Mouse (Mus musculus) CH12.LX (cell line): ENCODE data around the gene Ndufb5. TPM values are rescaled to one million over a fixed set of nuclear protein-coding genes. Genes with fewer than 3 reads are reported as not detected.

Source experiments
- DNase-seq: peaks from one replicate; pipeline ENCODE4 v3.0.0-alpha.2; 2013; ENCODE audit errors: extremely low read depth
- H3K27ac ChIP-seq: 2 replicates; pipeline ENCODE4 v1.5.1; 2012; ENCODE audit warnings: low read depth, mild to moderate bottlenecking, control low read depth, moderate library complexity; ENCODE audit not compliant: insufficient read depth
- H3K27me3 ChIP-seq: replicated peaks from 2 replicates; pipeline ENCODE3; 2012; ENCODE audit warnings: inconsistent platforms
- H3K36me3 ChIP-seq, 2 experiments: replicated peaks in 1 of 2; 2 replicates each; pipeline versions ENCODE3 to v1.6.1; 2012; ENCODE audit warnings: inconsistent platforms in 1 of 2, low read length in 1 of 2, mild to moderate bottlenecking in 1 of 2, mixed read lengths in 1 of 2, moderate library complexity in 1 of 2; ENCODE audit not compliant: control insufficient read depth in 1 of 2, insufficient read depth in 1 of 2
- H3K4me1 ChIP-seq, 2 experiments: 2 replicates each; pipeline ENCODE4 v1.6.1; 2012; ENCODE audit warnings: inconsistent platforms in 1 of 2, moderate library complexity in 1 of 2; ENCODE audit not compliant: insufficient read depth in 2 of 2, control insufficient read depth in 1 of 2
- H3K4me2 ChIP-seq: 2 replicates; pipeline ENCODE4 v1.6.1; 2012; ENCODE audit warnings: low read depth, mild to moderate bottlenecking, control low read depth; ENCODE audit not compliant: poor library complexity, insufficient read depth, severe bottlenecking
- H3K4me3 ChIP-seq, 3 experiments: fragments of 150-350 bp in 1 of 3; sonication (generic) in 1 of 3; replicated peaks in 1 of 3; 2 replicates each; pipeline versions ENCODE3 to v1.5.1; 2011 to 2012; ENCODE audit warnings: low read depth in 2 of 3, low read length in 2 of 3, mild to moderate bottlenecking in 2 of 3, moderate library complexity in 2 of 3, control low read depth in 1 of 3, improper control_type of control experiment in 1 of 3, inconsistent platforms in 1 of 3, mixed read lengths in 1 of 3; ENCODE audit not compliant: poor library complexity in 1 of 3
- H3K79me2 ChIP-seq: replicated peaks from 2 replicates; pipeline ENCODE4 v1.6.1; 2012; ENCODE audit warnings: mild to moderate bottlenecking, moderate library complexity; ENCODE audit not compliant: control insufficient read depth, poor library complexity, insufficient read depth, severe bottlenecking; ENCODE audit errors: extremely low read depth
- H3K9ac ChIP-seq: 2 replicates; pipeline ENCODE4 v1.6.1; 2012; ENCODE audit warnings: low read depth, mild to moderate bottlenecking, control low read depth, moderate library complexity; ENCODE audit not compliant: insufficient read depth
- H3K9me3 ChIP-seq: replicated peaks from 2 replicates; pipeline ENCODE3; 2012; ENCODE audit warnings: low read length, inconsistent platforms, mixed read lengths
- BHLHE40 ChIP-seq: IDR thresholded peaks from 2 replicates; pipeline ENCODE4 v1.6.1; 2011; ENCODE audit warnings: mild to moderate bottlenecking, low read depth, low read length, improper control_type of control experiment
- CHD2 ChIP-seq: IDR thresholded peaks from 2 replicates; pipeline ENCODE4 v1.6.1; 2011; ENCODE audit warnings: low read length, improper control_type of control experiment
- E2F4 ChIP-seq: IDR thresholded peaks from 2 replicates; pipeline ENCODE4 v1.6.1; 2011; ENCODE audit warnings: low read depth, low read length, improper control_type of control experiment; ENCODE audit not compliant: insufficient replicate concordance
- ELF1 ChIP-seq: IDR thresholded peaks from 2 replicates; pipeline ENCODE4 v1.6.1; 2014; ENCODE audit warnings: low read depth, mild to moderate bottlenecking, inconsistent platforms, low read length, improper control_type of control experiment
- EP300 ChIP-seq: IDR thresholded peaks from 2 replicates; pipeline ENCODE4 v1.6.1; 2011; ENCODE audit warnings: low read length, improper control_type of control experiment
- ETS1 ChIP-seq: conservative IDR thresholded peaks from 2 replicates; pipeline ENCODE4 v1.6.1; 2012; ENCODE audit warnings: low read depth, mild to moderate bottlenecking, inconsistent platforms, low read length, improper control_type of control experiment, moderate library complexity
- IRF4 ChIP-seq: IDR thresholded peaks from 2 replicates; pipeline ENCODE4 v1.6.1; 2014; ENCODE audit warnings: low read depth, mild to moderate bottlenecking, inconsistent platforms, low read length, improper control_type of control experiment
- JUN ChIP-seq: IDR thresholded peaks from 2 replicates; pipeline ENCODE4 v1.6.1; 2011; ENCODE audit warnings: low read depth, mild to moderate bottlenecking, low read length, improper control_type of control experiment, moderate library complexity; ENCODE audit not compliant: insufficient read depth
- MAFK ChIP-seq: IDR thresholded peaks from 2 replicates; pipeline ENCODE4 v1.6.1; 2011; ENCODE audit warnings: low read length, improper control_type of control experiment; ENCODE audit not compliant: insufficient replicate concordance
- MAX ChIP-seq: IDR thresholded peaks from 2 replicates; pipeline ENCODE4 v1.6.1; 2011; ENCODE audit warnings: low read length, improper control_type of control experiment
- MEF2A ChIP-seq: IDR thresholded peaks from 2 replicates; pipeline ENCODE4 v1.6.1; 2014; ENCODE audit warnings: low read depth, mild to moderate bottlenecking, inconsistent platforms, low read length, improper control_type of control experiment, borderline replicate concordance
- MXI1 ChIP-seq: IDR thresholded peaks from 2 replicates; pipeline ENCODE4 v1.6.1; 2011; ENCODE audit warnings: mild to moderate bottlenecking, low read depth, low read length, improper control_type of control experiment
- MYC ChIP-seq: IDR thresholded peaks from 2 replicates; pipeline ENCODE4 v1.6.1; 2011; ENCODE audit warnings: low read depth, mild to moderate bottlenecking, improper control_type of control experiment, low read length
- NELFE ChIP-seq: IDR thresholded peaks from 2 replicates; pipeline ENCODE4 v1.6.1; 2011; ENCODE audit warnings: low read depth, low read length, improper control_type of control experiment
- NRF1 ChIP-seq: IDR thresholded peaks from 2 replicates; pipeline ENCODE4 v1.6.1; 2014; ENCODE audit warnings: low read depth, mild to moderate bottlenecking, inconsistent platforms, low read length, improper control_type of control experiment, moderate library complexity
- POLR2A ChIP-seq: IDR thresholded peaks from 2 replicates; pipeline ENCODE4 v1.6.1; 2011; ENCODE audit warnings: low read depth, mild to moderate bottlenecking, improper control_type of control experiment, low read length
- SIN3A ChIP-seq: IDR thresholded peaks from 2 replicates; pipeline ENCODE4 v1.6.1; 2012; ENCODE audit warnings: low read length, improper control_type of control experiment, inconsistent platforms
- TCF12 ChIP-seq: IDR thresholded peaks from 2 replicates; pipeline ENCODE4 v1.6.1; 2014; ENCODE audit warnings: low read depth, mild to moderate bottlenecking, inconsistent platforms, low read length, improper control_type of control experiment
- UBTF ChIP-seq: IDR thresholded peaks from 2 replicates; pipeline ENCODE4 v1.6.1; 2012; ENCODE audit warnings: low read depth, mild to moderate bottlenecking, inconsistent platforms, low read length, improper control_type of control experiment, moderate library complexity
- USF1 ChIP-seq: IDR thresholded peaks from 2 replicates; pipeline ENCODE4 v1.6.1; 2014; ENCODE audit warnings: low read depth, mild to moderate bottlenecking, inconsistent platforms, low read length, improper control_type of control experiment
- USF2 ChIP-seq: conservative IDR thresholded peaks from 2 replicates; pipeline ENCODE4 v1.6.1; 2011; ENCODE audit warnings: low read depth, low read length, improper control_type of control experiment
- ZC3H11A ChIP-seq: IDR thresholded peaks from 2 replicates; pipeline ENCODE4 v1.6.1; 2012; ENCODE audit warnings: low read depth, mild to moderate bottlenecking, inconsistent platforms, low read length, improper control_type of control experiment
- dilution Hi-C: fragments of 300-500 bp; cut with MboI; formaldehyde crosslinking; loops from 2 replicates; pipeline ENCODE4 v1.14.3; 2020; ENCODE audit warnings: low sequenced_read_pairs; ENCODE audit not compliant: extremely low pct_unique_long_range_greater_than_20kb, extremely low pct_ligation_motif_present
- in situ Hi-C: fragments of 300-500 bp; cut with MboI; formaldehyde crosslinking; loops from 3 replicates; pipeline ENCODE4 v1.14.3; 2019; ENCODE audit warnings: low sequenced_read_pairs, low pct_ligation_motif_present, low pct_unique_long_range_greater_than_20kb, mixed read lengths
- polyA plus RNA-seq: library from polyadenylated mRNA; unstranded; fragments of >175 nt; gene quantifications from 2 replicates; pipeline ENCODE4 v1.2.1, GENCODE M21; 2012; ENCODE audit warnings: low read depth; ENCODE audit not compliant: insufficient read length
- total RNA-seq, 2 experiments: library from RNA; depleted of rRNA; stranded (reverse); fragments of 300-350 nt in 1 of 2; fragments of >200 nt in 1 of 2; gene quantifications; 2 replicates each; pipeline ENCODE4 v1.2.3; 2012 to 2014

Gene Ndufb5
- total and polyA plus RNA-seq, 3 experiments = 145 to 467 (median 179) TPM

DNA sequence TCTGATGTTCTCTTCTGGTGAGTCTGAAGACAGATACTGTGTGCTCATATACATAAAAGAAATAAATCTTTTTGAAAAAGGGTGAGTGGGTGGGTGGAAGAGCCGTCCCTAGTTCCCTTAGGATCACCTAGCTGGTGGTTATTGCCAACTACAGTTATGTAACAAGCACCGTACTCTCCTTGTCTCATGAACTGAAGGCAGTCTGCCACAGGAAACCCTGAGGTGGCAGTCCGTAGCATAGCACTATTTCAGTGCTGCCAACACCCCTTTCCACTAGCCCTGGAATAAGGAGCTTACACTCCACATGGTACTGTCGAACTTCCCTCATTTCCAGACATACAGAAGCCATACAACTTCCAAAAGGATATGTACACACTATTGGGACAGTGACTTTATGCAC, 8.9 kb upstream of the Ndufb5 start:
- Histone ChIP-seq H3K4me1 (no peaks in the 10 kb centered on the region), H3K27ac (no peak overlapping the region), H3K36me3 (peaks cover 71 to 90% of the 10 kb centered on the region in 2 experiments), H3K27me3 (no peaks in the 10 kb centered on the region), H3K79me2 (no peaks in the 10 kb centered on the region), H3K4me2 (no peak overlapping the region), H3K4me3 (no peak overlapping the region), H3K9me3 (peaks cover 2% of the 10 kb centered on the region), H3K9ac (no peak overlapping the region)
- TF ChIP-seq ZC3H11A = no peak
- TF ChIP-seq NELFE = no peak
- TF ChIP-seq USF1 = no peak
- TF ChIP-seq TCF12 = no peak
- no peak for TF ChIP-seq JUN
- no peak for TF ChIP-seq EP300
- no peak for TF ChIP-seq MAFK
- no peak for TF ChIP-seq MEF2A
- no peak for TF ChIP-seq USF2
- TF ChIP-seq CHD2 = no peak
- no peak for TF ChIP-seq POLR2A
- TF ChIP-seq ETS1 = no peak
- TF ChIP-seq BHLHE40 = no peak
- TF ChIP-seq MYC = no peak
- no peak for TF ChIP-seq IRF4
- no peak for TF ChIP-seq UBTF
- no peak for TF ChIP-seq SIN3A
- TF ChIP-seq E2F4 = no peak
- no peak for DNase-seq
- in situ Hi-C loops = no loop called here
- dilution Hi-C loops = no loop called here

DNA sequence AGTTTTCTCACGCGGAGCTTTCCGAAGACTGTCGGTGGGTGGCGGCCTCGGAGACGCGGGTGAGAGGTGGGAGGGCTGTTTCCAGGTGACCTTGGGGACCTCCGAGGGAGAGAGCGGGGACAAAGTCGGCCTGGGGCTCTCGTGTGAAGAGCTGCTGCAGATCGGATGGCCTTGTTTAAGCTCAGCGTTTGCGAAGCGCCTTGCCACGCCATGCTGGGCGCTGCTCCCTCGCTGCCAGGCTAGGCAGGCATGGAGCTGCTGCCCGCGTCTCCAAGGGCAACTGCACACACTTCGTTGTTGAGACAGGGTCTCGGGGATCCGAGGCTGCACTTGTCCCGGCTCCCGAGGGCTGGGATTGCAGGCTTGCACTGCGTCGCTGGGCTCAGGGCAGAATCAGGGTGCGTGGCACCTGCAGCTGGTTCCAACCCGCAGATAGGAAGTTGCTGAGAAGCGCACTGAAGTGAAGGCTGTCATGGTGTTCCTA, 424 bp downstream of the Ndufb5 start, which contains the start of gene Mrpl47:
Gene Mrpl47, minus strand, starts transcription at position 434 of the 484 bp plus-strand sequence.
- peak within 1 kb of the TSS; percentile 92 for H3K4me2 ChIP-seq
- no peak for TF ChIP-seq NRF1
- no peak for TF ChIP-seq POLR2A
- TF ChIP-seq CHD2 = no peak
- TF ChIP-seq ELF1 = no peak
- TF ChIP-seq MAFK = no peak
- TF ChIP-seq MYC = no peak
- no peak for TF ChIP-seq EP300
- TF ChIP-seq MXI1 = no peak; the same call in 1 of the 2 replicates
- TF ChIP-seq MAX = no peak
- TF ChIP-seq IRF4 = no peak
- peak within 1 kb of the TSS; percentile 97 to 100 (median 97) for H3K4me3 ChIP-seq
- H3K27me3 ChIP-seq = no peaks in the 10 kb centered on the region
- DNase-seq = peak; percentile 13
- H3K9me3 ChIP-seq = no peaks in the 10 kb centered on the region
- peaks cover 0 to 26% of the 10 kb centered on the region in 2 experiments; a peak in 3 of 4 replicates for H3K4me1 ChIP-seq
- peak within 1 kb of the TSS; percentile 91 for H3K9ac ChIP-seq
- H3K27ac ChIP-seq = peak within 1 kb of the TSS; percentile 80
- dilution Hi-C loops (no loop called here), in situ Hi-C loops (no loop called here)
- H3K36me3 ChIP-seq = peaks cover 15 to 59% of the 10 kb centered on the region in 2 experiments
- H3K79me2 ChIP-seq = peaks cover 35% of the 10 kb centered on the region
